Mouse (Mus musculus) inflammation-experienced regulatory T-cells, adult 16 weeks (primary cell): ENCODE measurements around the gene Triap1. TPM values are rescaled to one million over a fixed set of nuclear protein-coding genes. Genes with fewer than 3 reads are reported as not detected.

Experiments
- polyA plus RNA-seq: library from polyadenylated mRNA; unstranded; fragments of 100-300 nt; shearing (Covaris generic); gene quantifications from one replicate; pipeline ENCODE4 v1.2.1, GENCODE M21; 2017

Gene Triap1
- 57.2 TPM for polyA plus RNA-seq

GRCm38 (mm10) chr5:115340577-115341313, at the start of gene Triap1, which contains the start of gene Gatc:
Gene Triap1, plus strand, starts transcription at chr5:115341225.
Gene Gatc, minus strand, starts transcription at chr5:115341178.

GRCm38 (mm10) chr5:115300792-115301614, 40.0 kb upstream of the Triap1 start, which contains the start of gene Dynll1:
Gene Dynll1, minus strand, starts transcription at chr5:115300999.

DNA sequence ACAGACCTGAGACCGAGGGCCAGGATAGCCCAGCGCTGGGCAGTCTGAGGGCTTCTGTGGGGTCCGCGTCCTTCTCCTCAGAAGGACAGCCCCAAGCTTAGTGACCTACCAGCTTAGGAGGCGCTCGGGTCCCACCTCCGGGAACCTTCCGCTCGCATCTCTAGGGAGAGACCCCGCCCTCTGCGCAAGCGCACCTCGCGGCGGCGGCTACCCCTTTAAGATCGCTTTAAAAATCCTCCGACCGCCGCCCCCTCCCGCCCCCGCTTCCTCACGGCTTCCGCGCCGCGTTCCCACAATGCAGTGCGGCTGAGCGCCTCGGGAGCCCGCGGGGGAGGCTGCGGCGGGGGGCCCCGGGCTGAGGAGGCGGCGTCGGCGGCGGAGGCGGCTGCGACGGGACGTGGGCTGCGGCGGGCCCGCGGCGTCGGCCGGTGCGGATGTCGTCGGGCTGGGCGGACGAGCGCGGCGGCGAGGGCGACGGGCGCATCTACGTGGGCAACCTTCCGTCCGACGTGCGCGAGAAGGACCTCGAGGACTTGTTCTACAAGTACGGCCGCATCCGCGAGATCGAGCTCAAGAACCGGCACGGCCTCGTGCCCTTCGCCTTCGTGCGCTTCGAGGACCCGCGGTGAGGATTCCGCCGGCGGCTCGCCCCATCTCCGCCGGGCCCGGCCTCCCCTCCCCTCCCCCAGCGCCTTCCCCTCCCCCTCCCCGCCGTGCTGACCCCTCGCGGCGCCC, 14.0 kb upstream of the Triap1 start, which contains the start of gene Srsf9:
Srsf9 (plus strand) TSS at position 303 of the 735 bp plus-strand sequence.

DNA sequence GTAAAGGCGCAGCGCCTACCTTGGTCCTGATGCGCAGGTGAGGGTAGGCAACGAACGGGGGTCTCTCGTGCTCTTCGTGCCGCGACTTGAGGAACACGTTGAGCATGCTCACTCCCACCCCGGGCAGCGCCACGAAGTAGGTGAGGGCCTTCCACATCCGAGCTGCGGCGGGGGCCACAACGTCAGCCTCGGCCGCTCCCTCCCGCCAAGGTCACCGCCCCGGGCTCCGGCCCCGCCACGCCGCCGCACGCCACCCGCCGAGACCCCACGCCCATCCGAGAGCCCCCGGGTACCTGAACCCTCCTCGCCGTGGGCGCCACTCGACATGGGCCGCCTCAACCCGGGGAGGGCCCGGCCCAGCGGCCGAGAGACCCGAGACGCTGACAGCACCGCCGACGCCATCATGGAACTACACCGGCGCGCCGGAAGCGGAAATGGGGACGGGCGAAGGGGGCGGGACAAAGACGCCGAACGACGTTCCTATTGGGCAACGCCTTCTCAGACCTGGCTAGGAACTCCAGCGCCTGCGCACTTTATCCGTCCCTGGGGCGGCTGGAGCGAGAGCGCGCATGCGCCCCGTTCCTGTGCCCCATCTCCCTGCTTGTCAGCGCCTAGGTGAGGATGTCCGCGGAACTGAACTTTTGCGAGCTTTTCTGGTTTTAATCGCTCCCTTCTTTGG, 7.7 kb downstream of the Triap1 start, which contains the start of gene Cox6a1:
Cox6a1 (minus strand) TSS at position 436 of the 679 bp plus-strand sequence.

Other genes with a start within 250 kb of the Triap1 start
- 2.6 TPM for gene Gm10401, start 242.9 kb upstream of the Triap1 start, polyA plus RNA-seq
- 41.4 TPM for gene Acads, start 221.9 kb upstream of the Triap1 start, polyA plus RNA-seq
- 56.8 TPM for gene Unc119b, start 206.2 kb upstream of the Triap1 start, polyA plus RNA-seq
- gene Mlec, start 183.0 kb upstream of the Triap1 start, polyA plus RNA-seq: 67.1 TPM
- not detected for gene Cabp1, start 146.8 kb upstream of the Triap1 start, polyA plus RNA-seq
- gene Pop5, start 105.4 kb upstream of the Triap1 start, polyA plus RNA-seq: 121 TPM
- 30.9 TPM for gene Rnf10, start 68.3 kb upstream of the Triap1 start, polyA plus RNA-seq
- 52.8 TPM for gene Coq5, start 61.6 kb upstream of the Triap1 start, polyA plus RNA-seq
- gene Dynll1, start 40.2 kb upstream of the Triap1 start, polyA plus RNA-seq: 588 TPM
- 13.5 TPM for gene Srsf9, start 14.0 kb upstream of the Triap1 start, polyA plus RNA-seq
- gene Gatc, start within 50 bp of the Triap1 start, polyA plus RNA-seq: 22.3 TPM
- 499 TPM for gene Cox6a1, start 7.8 kb downstream of the Triap1 start, polyA plus RNA-seq
- gene Msi1, start 88.4 kb downstream of the Triap1 start, polyA plus RNA-seq: not detected
- gene Pla2g1b, start 125.0 kb downstream of the Triap1 start, polyA plus RNA-seq: not detected
- gene Sirt4, start 143.5 kb downstream of the Triap1 start, polyA plus RNA-seq: 21.1 TPM
- 68.4 TPM for gene Pxn, start 165.5 kb downstream of the Triap1 start, polyA plus RNA-seq
- gene Rplp0, start 218.2 kb downstream of the Triap1 start, polyA plus RNA-seq: 1,732 TPM
- 59.0 TPM for gene Gcn1l1, start 224.0 kb downstream of the Triap1 start, polyA plus RNA-seq